Mouse (Mus musculus) heart, embryonic 14.5 days (tissue): ENCODE data around the gene Spata33. TPM values are rescaled to one million over a fixed set of nuclear protein-coding genes. Genes with fewer than 3 reads are reported as not detected.

Experiments used
- ATAC-seq: fragments of 200-750 bp; cut with Nextera tagmentation; 2 replicates; pipeline ENCODE4 v1.8.0; 2017; ENCODE audit warnings: low read depth, moderate TSS enrichment; ENCODE audit not compliant: insufficient number of reproducible peaks, insufficient read depth, low FRiP score
- H3K27ac ChIP-seq, 2 experiments: fragments of 200-500 bp in 1 of 2; fragments of 300-500 bp in 1 of 2; sonication (generic) in 1 of 2; replicated peaks in 1 of 2; 2 replicates each; pipeline ENCODE4 v1.5.1; 2012 to 2014; ENCODE audit warnings: low read depth in 2 of 2, low read length in 2 of 2, control low read depth in 1 of 2, mild to moderate bottlenecking in 1 of 2, mixed read lengths in 1 of 2; ENCODE audit not compliant: control insufficient read depth in 1 of 2, insufficient read depth in 1 of 2
- H3K27me3 ChIP-seq: fragments of 300-500 bp; sonication (generic); 2 replicates; pipeline ENCODE4 v1.6.1; 2014; ENCODE audit warnings: mild to moderate bottlenecking, low read length, control low read depth; ENCODE audit not compliant: control insufficient read depth, insufficient read depth
- H3K36me3 ChIP-seq: fragments of 300-500 bp; sonication (generic); 2 replicates; pipeline ENCODE4 v1.6.1; 2014; ENCODE audit warnings: mild to moderate bottlenecking, control low read depth, low read length, mixed read lengths; ENCODE audit not compliant: control insufficient read depth, insufficient read depth
- H3K4me1 ChIP-seq, 2 experiments: fragments of 200-500 bp in 1 of 2; fragments of 300-500 bp in 1 of 2; sonication (generic) in 1 of 2; 2 replicates each; pipeline ENCODE4 v1.6.1; 2012 to 2014; ENCODE audit warnings: low read length in 2 of 2, control low read depth in 1 of 2, mixed read lengths in 1 of 2; ENCODE audit not compliant: control insufficient read depth in 2 of 2, insufficient read depth in 2 of 2
- H3K4me2 ChIP-seq: fragments of 300-500 bp; sonication (generic); 2 replicates; pipeline ENCODE4 v1.6.1; 2014; ENCODE audit warnings: mild to moderate bottlenecking, low read length
- H3K4me3 ChIP-seq, 2 experiments: fragments of 200-500 bp in 1 of 2; fragments of 300-500 bp in 1 of 2; sonication (generic) in 1 of 2; 2 replicates each; pipeline ENCODE4 v1.5.1; 2012 to 2014; ENCODE audit warnings: low read length in 2 of 2, mild to moderate bottlenecking in 2 of 2, control low read depth in 1 of 2, low read depth in 1 of 2, moderate library complexity in 1 of 2; ENCODE audit not compliant: control insufficient read depth in 1 of 2, insufficient read depth in 1 of 2
- H3K9ac ChIP-seq: fragments of 300-500 bp; sonication (generic); 2 replicates; pipeline ENCODE4 v1.6.1; 2014; ENCODE audit warnings: mild to moderate bottlenecking, low read length
- H3K9me3 ChIP-seq: fragments of 300-500 bp; sonication (generic); 2 replicates; pipeline ENCODE4 v1.6.1; 2016; ENCODE audit warnings: low read length, control low read depth; ENCODE audit not compliant: control insufficient read depth
- WGBS: fragments of 180-500 bp; shearing (Covaris S2); extraction: QIAGEN DNeasy Blood & Tissue Kit; methylation state at CpG from one replicate; pipeline ENCODE4 v1.1.7; 2014; 5-methylcytosine and 5-hydroxymethylcytosine counted together
- polyA plus RNA-seq: library from polyadenylated mRNA; unstranded; fragments of >200 nt; fragmentation: Nextera tagmentation; extraction: Ambion mirVana; gene quantifications from 2 replicates; pipeline ENCODE4 v1.2.1, GENCODE M21; 2014

Gene Spata33
- 3.7 TPM in 2 replicates for polyA plus RNA-seq

DNA sequence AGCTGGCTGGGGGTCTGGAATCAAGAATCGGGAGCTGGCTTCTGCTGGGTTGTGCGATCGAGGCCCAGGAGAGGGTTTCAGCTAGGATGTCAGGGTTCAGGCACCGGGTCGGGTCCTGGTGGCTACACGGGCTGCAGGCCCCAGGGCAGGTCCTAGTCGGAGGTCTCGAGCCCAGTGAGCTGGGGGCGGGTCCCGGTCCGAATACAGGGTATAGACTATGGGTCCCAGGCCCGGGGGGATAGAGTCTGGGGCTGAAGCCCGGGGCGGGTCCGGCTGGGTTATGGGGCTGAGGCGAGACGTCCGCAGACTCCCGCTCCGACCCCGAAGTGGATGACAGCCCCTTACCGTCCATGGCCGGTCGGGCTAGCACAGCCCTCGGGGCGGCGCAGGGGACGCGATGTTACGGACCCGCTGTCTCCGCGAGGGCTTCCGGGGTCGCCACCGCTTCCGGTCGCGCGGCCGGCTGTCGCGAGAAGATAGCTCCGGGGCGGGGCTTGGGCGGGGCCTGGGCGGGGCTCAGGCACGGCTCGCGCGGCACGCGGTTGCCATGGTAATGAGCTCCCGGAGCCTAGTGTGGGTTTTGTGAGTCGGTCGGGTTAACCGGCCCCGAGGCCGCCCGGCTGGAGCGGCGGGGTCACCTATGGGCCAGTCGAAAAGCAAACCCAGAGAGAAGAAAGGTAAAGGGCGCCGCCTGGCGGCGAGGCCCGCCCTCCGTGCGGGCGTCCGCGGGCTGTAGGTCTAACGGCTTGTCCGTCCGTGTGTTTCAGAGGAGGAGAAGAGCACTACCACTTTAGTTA is at the start of gene Spata33, which contains the start of gene Chmp1a:
Spata33 (plus strand) TSS at position 512 of the 797 bp plus-strand sequence.
Chmp1a (minus strand) TSS at position 443 of the 797 bp plus-strand sequence.
- H3K4me2 ChIP-seq = peak within 1 kb of the TSS; percentile 65
- under 1% methylated on average over 72 of the region's 76 CpGs for WGBS
- H3K27me3 ChIP-seq = no peaks in the 10 kb centered on the region
- peak within 1 kb of the TSS; percentile 96 for H3K9ac ChIP-seq
- peaks cover 13 to 19% of the 10 kb centered on the region in 2 experiments for H3K4me1 ChIP-seq
- peak; percentile 87 for ATAC-seq
- H3K36me3 ChIP-seq = peaks cover 31% of the 10 kb centered on the region
- peak within 1 kb of the TSS; percentile 82 to 91 for H3K4me3 ChIP-seq
- no peaks in the 10 kb centered on the region for H3K9me3 ChIP-seq
- H3K27ac ChIP-seq = peak within 1 kb of the TSS; percentile 6 to 41; a peak in 3 of 4 replicates

DNA sequence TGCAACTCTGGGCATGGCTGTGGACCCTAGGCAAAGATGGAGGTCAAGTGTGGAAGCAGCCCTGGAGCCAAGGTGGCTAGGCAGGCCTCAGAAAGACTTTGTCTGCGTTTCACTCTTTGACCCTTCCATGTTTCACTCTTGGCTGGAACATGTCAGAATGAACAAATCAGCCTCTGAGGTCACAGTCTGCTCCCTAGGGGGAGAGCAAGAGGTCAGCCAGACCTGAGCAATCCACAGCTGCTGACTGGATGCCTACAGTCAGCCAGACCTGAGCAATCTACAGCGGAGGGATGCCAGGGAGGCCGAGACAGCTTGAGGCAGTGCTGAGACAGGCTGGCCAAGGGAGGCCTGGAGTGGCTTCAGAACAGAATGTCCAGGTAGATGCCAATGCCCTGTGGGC is 31.2 kb upstream of the Spata33 start:
- no peaks in the 10 kb centered on the region for H3K36me3 ChIP-seq
- H3K4me1 ChIP-seq = peaks cover 0 to 8% of the 10 kb centered on the region in 2 experiments; a peak in 3 of 4 replicates
- no peak overlapping the region for H3K4me2 ChIP-seq
- no peak overlapping the region for H3K27ac ChIP-seq
- H3K27me3 ChIP-seq = no peaks in the 10 kb centered on the region
- WGBS = 74% methylated on average over 3 of the region's 3 CpGs
- peaks cover 3% of the 10 kb centered on the region; the same call in 1 of the 2 replicates for H3K9me3 ChIP-seq
- 0 out of 2 replicates have a peak, but pooled peaks have one; percentile 17 for ATAC-seq
- no peak overlapping the region for H3K9ac ChIP-seq
- H3K4me3 ChIP-seq = no peak overlapping the region

DNA sequence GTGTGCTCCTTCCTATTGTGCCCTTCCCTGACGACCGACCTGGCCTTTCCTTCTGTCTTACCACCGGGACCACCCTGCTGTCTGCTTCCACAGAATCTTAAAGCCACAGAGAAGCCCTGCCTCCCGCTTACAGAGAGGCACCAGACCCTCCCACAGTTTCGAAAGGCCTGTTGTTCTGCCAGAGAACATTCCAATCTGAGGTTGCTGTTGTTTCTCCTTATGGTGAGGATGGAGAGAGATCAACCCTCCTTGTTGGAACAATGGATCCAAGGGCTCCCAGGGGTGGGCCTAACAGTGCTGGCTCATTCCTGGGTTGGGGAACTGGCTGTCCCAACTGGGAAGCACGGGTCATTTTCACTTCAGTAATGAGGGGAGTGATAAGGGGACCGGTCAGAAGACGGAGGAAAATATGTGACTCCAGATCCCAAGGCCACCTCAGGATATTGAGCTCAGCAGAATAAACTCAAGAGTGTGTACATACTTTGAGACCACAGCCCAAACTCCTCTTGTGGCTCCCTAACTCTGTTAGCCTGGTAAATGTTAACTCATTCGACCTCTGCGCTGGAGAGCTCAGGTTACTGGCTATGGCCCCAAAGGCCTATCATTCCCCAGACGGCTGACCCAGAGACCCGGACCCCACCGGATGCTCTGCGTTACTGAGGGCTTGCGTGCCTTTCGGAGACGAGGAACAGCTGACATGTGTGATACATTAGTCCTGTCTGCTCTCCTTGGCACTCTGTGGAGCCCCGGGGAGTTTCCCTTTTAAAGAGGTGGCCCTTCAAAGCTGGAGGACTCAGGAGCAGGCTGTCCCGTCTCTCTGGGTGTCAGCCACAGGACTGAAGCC is 26.8 kb upstream of the Spata33 start, which contains the start of gene Dpep1:
Dpep1 (plus strand) TSS at position 677 of the 844 bp plus-strand sequence.
- Histone ChIP-seq H3K4me3 (no peak within 1 kb of the TSS), H3K4me2 (no peak within 1 kb of the TSS), H3K36me3 (no peaks in the 10 kb centered on the region), H3K27me3 (no peaks in the 10 kb centered on the region), H3K4me1 (peaks cover 4 to 9% of the 10 kb centered on the region in 2 experiments; a peak in 3 of 4 replicates), H3K27ac (peak within 1 kb of the TSS; percentile 25 to 28; a peak in 3 of 4 replicates), H3K9me3 (no peaks in the 10 kb centered on the region), H3K9ac (no peak within 1 kb of the TSS; the same call in 1 of the 2 replicates)
- no peak for ATAC-seq
- WGBS = 34% methylated on average over 19 of the region's 19 CpGs

DNA sequence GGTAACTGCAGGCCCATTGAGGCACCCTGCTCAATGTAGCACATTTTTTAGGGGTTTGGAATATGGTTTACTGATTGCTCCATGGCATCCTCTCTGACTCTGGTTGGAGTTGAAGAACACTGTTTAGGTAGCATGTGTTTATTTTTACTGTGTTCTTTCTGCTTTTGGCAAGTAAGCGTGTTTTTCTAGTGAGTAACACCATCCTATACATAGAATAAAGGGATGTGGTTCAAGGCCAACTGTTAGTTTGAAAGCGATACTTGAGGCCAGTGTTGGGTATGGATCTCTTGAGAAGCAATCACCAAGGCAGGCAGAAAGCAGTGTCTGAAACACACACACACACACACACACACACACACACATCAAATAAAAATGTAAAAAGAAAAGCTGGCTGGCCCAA is 24.6 kb upstream of the Spata33 start:
- ATAC-seq = no peak
- Histone ChIP-seq H3K9me3 (no peaks in the 10 kb centered on the region), H3K4me1 (peaks cover 4 to 9% of the 10 kb centered on the region in 2 experiments; a peak in 3 of 4 replicates), H3K36me3 (no peaks in the 10 kb centered on the region), H3K27me3 (no peaks in the 10 kb centered on the region), H3K27ac (no peak overlapping the region), H3K4me3 (no peak overlapping the region), H3K4me2 (no peak overlapping the region), H3K9ac (no peak overlapping the region)
- 87% methylated on average over 2 of the region's 2 CpGs for WGBS

DNA sequence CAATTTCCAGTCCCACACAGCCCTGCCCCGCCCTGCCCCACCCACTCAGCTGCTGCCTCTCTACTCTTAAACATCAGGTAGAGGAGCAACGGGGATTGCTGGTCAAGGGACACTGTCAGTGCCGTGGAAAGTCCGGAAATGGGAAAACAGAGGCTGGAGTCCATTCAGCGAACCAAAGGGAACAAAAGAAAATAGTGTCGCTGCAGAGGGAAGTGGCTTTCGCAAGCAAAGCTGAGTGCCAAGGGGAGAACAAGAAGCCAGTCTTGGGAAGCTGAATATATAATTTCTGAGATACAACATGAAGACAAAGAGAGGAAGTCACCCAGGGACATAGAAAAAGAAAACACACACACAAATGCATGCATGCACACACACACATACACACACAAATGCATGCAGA is 23.8 kb upstream of the Spata33 start:
- no peak for ATAC-seq
- H3K9me3 ChIP-seq = no peaks in the 10 kb centered on the region
- no peak overlapping the region for H3K9ac ChIP-seq
- 79% methylated on average over 7 of the region's 7 CpGs for WGBS
- H3K4me1 ChIP-seq = peaks cover 4 to 9% of the 10 kb centered on the region in 2 experiments; a peak in 3 of 4 replicates
- H3K36me3 ChIP-seq = no peaks in the 10 kb centered on the region
- H3K4me3 ChIP-seq = no peak overlapping the region
- no peaks in the 10 kb centered on the region for H3K27me3 ChIP-seq
- no peak overlapping the region for H3K4me2 ChIP-seq
- no peak overlapping the region for H3K27ac ChIP-seq

DNA sequence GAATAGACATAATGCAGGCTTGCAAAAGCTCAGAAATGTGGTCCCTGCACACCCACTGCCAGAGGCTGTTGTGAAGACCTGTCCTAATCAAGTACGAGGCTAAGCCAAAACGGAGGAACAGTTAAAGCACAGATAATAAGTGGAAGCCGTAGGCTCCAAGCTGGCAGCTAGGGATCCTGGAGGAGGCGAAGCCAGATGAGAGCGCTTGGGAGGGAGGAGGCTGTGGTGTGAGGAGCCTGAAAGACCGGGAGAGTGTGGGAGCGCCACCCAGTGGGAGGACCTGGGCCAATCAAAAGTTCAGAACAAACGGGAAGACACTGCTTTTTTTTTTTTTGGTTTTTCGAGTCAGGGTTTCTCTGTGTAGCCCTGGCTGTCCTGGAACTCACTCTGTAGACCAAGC is 22.0 kb upstream of the Spata33 start:
- no peak overlapping the region for H3K9ac ChIP-seq
- no peaks in the 10 kb centered on the region for H3K36me3 ChIP-seq
- no peak overlapping the region for H3K27ac ChIP-seq
- no peak for ATAC-seq
- H3K4me1 ChIP-seq = peaks cover 4 to 8% of the 10 kb centered on the region in 2 experiments; a peak in 2 of 4 replicates
- H3K9me3 ChIP-seq = no peaks in the 10 kb centered on the region
- H3K4me3 ChIP-seq = no peak overlapping the region
- no peaks in the 10 kb centered on the region for H3K27me3 ChIP-seq
- H3K4me2 ChIP-seq = peak overlapping the region; percentile 32
- 0% methylated on average over 9 of the region's 9 CpGs for WGBS

DNA sequence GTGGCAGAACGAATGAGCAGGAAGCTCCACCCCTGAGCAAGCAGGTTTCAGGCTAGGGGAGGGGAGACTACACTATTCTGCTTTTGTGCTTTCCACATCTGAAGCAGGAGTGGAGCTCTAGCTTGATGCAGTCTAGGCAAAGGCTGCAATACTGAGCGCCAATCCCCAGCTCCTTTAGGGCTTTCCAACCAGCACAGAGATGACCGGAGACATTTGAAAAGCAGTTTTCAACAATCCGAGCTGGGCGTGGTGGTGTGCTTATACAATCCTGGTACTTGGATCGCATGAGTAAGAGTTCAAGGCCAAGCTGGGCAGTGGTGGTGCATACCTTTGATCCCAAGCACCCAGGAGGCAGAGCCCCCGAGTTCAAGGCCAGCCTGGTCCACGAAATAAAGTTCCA is 20.7 kb upstream of the Spata33 start:
- Histone ChIP-seq H3K9me3 (no peaks in the 10 kb centered on the region), H3K27ac (no peak overlapping the region), H3K27me3 (no peaks in the 10 kb centered on the region), H3K4me3 (no peak overlapping the region), H3K36me3 (no peaks in the 10 kb centered on the region), H3K9ac (no peak overlapping the region), H3K4me1 (0 out of 4 replicates have a peak, but pooled peaks cover 0 to 4% of the 10 kb centered on the region in 2 experiments), H3K4me2 (no peak overlapping the region)
- no peak for ATAC-seq
- 61% methylated on average over 7 of the region's 8 CpGs for WGBS
